Mouse (Mus musculus) NIH3T3 (cell line): Measurements from ENCODE around the gene Pon2.

Experiments used
- DNase-seq: peaks from one replicate; pipeline ENCODE4 v3.0.0-alpha.2; 2012; ENCODE audit warnings: low read depth

The Pon2 gene

GRCm38 (mm10) chr6:5292841-5293240 is 5.4 kb downstream of the Pon2 start:
- no peak for DNase-seq

GRCm38 (mm10) chr6:5291450-5291849 is 6.8 kb downstream of the Pon2 start:
- peak; percentile 12 for DNase-seq

- DNase-seq: no peak
Observed at GRCm38 (mm10) chr6:5287919-5288318, 10.3 kb downstream of the Pon2 start.

GRCm38 (mm10) chr6:5287392-5287791 is 10.9 kb downstream of the Pon2 start:
- DNase-seq: no peak

GRCm38 (mm10) chr6:5282418-5282817 is 15.8 kb downstream of the Pon2 start:
- no peak for DNase-seq

DNA sequence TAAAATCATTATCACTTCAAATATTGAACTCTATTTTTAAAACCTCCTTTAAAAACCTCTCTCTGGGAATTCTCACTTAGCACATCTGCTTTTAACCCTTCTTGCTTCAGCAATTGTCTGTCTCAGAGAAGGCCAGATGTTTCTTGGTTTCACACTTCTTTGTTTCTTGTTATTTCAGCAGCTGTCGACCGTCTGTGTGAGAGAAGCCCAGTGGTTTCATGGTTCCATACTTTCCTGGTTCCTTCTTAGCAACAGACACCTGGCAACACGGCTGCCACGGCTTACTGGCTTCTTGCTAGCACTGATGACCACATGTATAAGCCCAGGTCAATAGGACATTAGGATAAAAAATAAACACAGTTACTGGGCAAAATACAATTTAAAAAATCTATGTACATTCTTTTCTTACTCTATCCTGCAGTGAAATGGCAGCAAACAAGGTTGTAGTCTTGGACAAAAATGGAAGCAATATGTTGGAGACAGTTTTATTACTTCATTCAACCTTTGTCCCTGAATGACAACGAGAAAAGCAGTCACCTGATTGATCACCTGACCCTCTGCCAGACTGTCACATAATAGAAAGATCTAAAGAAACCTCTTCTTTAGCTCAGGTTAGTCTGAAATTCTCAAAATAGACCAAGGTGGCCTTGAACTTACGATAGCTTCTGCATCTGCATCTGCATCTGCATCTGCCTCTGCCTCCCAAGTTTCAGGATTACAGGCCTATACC is 17.5 kb downstream of the Pon2 start:
- DNase-seq: no peak

GRCm38 (mm10) chr6:5277972-5278371 is 20.3 kb downstream of the Pon2 start:
- DNase-seq: no peak

GRCm38 (mm10) chr6:5269641-5270040 is 28.6 kb downstream of the Pon2 start:
- no peak for DNase-seq

- no peak for DNase-seq
Observed at GRCm38 (mm10) chr6:5264793-5265192, 33.5 kb downstream of the Pon2 start.

DNA sequence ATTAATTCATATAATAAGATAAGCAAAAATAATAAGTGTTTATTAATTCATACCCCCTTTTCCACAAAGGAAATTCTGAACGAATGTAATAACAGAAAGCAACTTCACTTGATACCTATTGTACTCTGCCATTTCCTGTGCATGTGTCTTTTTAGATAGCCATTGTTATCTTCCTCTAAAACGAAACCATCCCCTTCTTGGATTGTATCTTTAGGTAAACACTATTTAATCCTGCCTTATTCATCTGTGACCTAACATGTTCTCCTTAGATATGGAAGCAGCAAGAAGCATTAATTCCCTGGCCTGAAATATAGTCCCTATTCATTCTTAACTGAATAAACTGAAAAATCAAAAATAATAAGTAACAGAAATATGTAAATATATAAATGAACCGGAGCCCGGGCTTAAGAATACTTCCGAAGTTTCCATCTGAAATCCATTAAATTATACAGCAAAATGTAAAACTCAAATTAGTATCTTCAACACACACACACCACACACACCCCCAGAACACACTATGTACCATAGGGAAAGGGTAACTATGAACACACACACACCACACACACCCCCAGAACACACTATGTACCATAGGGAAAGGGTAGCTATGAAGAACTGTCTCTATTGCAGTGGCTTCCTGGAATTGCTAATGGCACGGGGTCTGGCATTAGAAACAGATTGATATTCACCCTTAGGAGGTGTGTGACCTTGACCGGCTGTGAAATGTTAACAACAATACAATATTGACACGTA is 34.8 kb downstream of the Pon2 start:
- DNase-seq: no peak

DNA sequence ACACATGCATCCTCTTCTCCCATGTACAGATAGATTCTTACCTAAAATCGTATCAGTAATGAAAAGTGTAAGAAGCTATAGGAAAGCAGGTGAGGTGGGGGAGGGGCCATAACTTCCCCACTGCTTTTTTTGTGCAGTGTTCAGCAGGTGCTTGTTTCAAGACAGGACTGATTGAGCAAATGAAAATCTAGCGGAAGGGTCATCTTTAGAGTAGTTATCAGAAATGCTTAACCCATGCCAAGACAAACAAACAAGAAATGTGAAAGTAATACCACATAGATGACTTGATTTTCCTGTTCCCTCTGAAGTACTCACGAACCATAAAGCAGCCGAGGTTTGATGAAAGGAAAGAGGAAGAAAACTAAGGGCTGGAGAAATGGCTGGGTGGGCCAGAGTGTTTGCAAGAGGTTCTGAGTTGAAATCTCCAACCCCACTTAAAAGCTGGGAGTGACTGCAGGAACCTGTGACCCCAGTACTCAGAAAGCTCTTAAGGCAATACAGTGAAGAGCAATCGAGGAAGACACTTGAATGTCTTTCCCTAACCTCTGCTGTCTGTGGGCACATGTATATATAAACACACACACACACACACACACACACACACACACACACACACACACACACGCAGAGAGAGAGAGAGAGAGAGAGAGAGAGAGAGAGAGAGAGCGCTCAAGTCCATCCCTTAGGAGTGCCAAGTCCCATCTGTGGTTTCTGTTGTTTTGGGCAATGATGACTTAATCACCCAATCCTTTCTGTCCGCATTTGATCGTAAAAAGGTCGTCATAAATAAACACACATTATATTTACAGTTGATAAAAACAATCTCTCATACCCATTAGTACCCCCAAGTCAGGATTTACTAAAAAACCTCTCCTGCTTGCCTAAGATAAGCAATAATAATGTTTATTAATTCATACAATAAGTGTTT is 35.7 kb downstream of the Pon2 start:
- DNase-seq: no peak

DNA sequence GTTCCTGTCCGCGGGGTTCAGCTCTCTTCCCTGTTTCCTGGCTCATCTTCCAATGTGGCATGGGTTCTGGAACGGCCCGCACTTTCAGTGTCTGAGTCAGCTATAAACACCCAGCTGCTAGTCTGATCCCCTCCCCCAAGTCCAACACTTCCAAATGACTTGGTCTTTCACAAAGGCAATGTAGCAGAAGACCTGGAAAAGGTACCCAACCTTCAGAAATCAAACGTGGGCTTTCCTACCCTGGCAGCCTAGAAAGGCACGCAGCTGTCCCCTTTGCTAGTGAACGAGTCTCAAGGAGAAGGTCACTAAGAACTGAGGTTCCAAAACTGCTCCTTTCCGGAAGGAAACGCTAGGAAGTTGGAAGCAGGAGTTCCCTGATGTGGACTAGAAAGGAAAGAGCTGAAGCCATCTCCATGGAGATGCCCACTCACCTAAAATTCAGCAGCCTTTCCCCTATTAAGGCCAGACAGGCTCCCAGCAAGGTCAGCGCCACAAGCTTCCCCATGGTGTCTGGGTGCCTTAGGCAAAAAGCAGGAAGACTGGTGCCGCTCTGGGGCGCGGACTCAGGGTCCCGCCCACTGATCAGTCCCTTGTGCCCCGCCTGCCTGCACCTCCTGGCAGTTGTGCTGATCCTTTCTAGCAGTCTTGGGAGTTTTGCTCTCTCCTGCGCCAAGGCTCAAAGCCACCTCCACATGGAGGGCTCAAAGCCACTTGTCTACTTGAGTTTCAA is 42.4 kb downstream of the Pon2 start, which contains the start of gene Pon3:
Pon3 (minus strand) TSS at position 565 of the 730 bp plus-strand sequence.
- peak; percentile 65 for DNase-seq

DNA sequence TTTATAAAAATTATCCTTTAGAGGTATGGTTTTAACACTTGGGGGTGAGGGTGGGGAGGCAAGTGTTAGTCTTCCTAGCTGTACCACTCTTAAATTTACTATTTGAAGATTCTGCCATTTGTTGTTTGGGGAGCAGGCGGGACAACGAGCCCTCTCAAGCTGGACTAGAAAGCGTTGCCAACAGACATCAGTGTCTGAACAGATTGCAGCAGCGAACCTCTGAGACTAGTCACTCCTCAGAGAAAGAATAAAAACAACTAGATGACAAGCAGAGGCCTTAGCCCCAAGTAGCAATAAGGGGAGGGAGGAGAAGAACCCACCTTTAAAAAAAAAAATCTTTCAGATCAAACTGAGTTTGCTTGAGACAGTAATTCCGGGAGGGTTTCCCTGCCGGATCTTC is 43.0 kb downstream of the Pon2 start:
- no peak for DNase-seq

- no peak for DNase-seq
Observed at GRCm38 (mm10) chr6:5254869-5255268, 43.4 kb downstream of the Pon2 start.

DNA sequence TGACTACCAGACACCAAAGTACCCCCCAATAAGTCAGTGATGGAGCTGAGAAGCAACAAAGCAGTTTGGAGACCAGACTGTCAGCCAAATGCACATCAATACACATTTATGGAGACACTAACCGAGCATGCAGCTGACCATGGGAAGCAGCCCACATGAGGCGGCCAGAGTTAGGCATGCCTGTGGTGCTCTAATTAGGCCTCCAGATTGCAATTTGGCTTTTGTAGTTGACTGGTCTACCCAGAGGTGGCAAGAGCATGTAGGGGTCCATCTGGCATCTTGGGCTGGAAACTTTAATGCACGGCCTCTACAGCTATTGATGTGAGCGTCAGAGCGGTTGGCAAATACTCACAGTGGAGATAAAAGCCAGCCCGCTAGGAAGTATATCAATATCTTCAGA is 52.3 kb downstream of the Pon2 start:
- DNase-seq: no peak

DNA sequence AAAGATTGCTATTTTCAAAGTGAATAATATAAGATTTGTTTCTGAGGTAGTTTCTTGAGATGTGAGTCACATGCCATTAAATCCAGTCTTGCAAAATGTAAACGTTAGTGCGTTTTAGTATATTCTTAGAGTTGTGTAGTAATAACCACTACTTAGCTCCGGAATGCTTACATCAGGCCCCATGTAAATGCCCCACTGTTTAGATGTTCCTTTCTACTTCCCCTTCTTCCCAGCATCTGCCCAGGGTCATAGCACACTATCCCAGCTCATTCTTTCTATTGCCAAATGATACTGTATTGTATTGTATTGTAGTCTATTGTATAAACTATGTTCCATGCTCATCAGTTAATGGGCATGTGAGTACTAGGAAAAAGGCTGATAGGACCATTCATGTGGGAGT is 59.5 kb downstream of the Pon2 start:
- no peak for DNase-seq

DNA sequence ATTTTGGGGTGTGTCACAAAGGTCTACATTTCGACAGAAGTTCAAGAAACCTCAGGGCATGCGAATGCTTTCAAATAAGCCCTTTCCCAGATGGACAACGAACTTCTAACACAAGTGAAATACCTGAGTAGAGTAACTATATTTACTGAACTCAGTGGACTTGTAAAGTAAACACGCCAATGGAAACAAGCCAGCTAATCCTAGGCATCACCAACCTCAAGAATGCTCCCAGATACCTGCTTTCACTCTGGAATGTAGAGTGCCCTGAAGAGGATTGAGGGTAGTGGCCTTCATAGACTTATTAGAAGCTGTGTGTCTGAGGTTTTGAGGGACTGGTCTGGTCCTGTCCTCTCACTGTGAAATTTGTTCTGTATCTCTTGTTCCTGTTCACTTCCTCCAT is 60.7 kb downstream of the Pon2 start:
- no peak for DNase-seq

- DNase-seq: no peak
Observed at GRCm38 (mm10) chr6:5236843-5237371, 61.3 kb downstream of the Pon2 start.

DNA sequence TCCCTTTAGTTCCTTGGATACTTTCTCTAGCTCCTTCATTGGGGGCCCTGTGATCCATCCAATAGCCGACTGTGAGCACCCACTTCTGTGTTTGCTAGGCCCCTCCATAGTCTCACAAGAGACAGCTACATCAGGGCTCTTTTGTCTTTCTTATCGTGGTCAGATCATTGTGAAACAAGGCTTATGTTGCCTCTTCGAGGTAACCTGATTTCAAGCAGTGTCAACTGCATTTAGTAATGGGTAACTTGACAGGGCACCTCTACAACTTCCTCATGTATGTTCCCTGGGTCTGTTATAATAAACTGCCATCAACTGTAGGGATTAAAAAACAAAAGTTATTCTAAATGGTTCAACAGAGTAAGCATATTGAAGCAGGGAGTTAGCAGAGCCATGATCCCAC is 63.7 kb downstream of the Pon2 start:
- DNase-seq: no peak

DNA sequence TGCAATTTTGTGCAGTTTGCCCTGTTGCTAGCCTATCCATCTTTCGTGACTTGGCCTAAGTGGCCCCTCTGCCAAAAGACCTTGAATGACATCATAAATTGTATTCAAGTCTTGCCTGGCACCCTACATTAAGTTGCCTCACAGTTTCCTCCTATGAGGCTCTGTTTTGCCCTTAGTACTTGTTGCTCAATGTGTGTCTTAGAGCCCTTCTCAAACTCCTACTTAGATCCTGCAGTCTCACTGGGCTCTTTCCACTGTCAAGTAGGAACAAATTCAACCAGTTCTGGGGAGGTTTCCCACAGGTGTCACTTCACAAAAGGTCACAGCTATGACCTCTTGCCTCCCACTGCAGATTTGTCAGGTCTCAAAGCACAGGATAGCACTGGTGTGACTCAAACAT is 64.4 kb downstream of the Pon2 start:
- DNase-seq: peak; percentile 50

GRCm38 (mm10) chr6:5232022-5232421 is 66.2 kb downstream of the Pon2 start:
- no peak for DNase-seq

DNA sequence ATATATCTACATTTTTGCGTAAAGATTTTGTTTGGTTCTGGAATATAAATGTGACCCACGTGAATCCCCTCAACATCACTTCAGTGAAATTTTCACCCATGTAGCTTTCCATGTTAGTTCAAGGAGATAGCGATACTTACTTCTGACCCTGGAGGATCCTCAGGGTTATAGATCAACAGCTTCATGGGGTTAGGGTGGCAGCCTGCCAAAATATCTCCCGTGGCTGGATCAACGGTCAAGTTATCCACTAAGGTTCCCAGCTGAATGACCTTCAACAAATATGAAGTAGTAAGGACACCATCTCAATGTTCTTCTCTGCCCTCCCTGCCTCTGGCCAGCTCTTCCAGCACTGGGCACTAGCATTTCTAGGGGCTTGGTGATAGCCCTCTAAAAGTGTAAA is 68.0 kb downstream of the Pon2 start:
- no peak for DNase-seq
